Mouse (Mus musculus): ENCODE measurements at regions not wholly inside any gene's neighbourhood (a gene's known extent, or its start where the extent isn't known, plus 50 kb on each side); places are given as distances from the start of the nearest gene placed in this dataset.

- Histone ChIP-seq H3K4me3 (replicated peaks; ENCODE audit: low read length) (no peak overlapping the region), H3K4me2 (ENCODE audit: low read depth, low read length) (no peak overlapping the region), H3K4me1 (ENCODE audit: control insufficient read depth, insufficient read depth, low read length) (no peaks in the 10 kb centered on the region), H3K27me3 (ENCODE audit: control insufficient read depth, insufficient read depth, low read length) (no peaks in the 10 kb centered on the region), H3K27ac (ENCODE audit: low read length) (no peak overlapping the region), H3K9me3 (replicated peaks; ENCODE audit: control insufficient read depth, low read length) (0 out of 2 replicates have a peak, but pooled peaks cover 2% of the 10 kb centered on the region), H3K36me3 (ENCODE audit: control insufficient read depth, insufficient read depth, low read length) (no peaks in the 10 kb centered on the region), H3K9ac (ENCODE audit: low read length) (no peak overlapping the region)
- 86% methylated on average over 5 of the region's 5 CpGs for whole genome bisulfite sequencing
- ATAC-seq (ENCODE audit: insufficient read depth, low FRiP score): no peak
Measured at GRCm38 (mm10) chr2:169464106-169464505, 123.4 kb downstream of the Gm11011 start.

DNA sequence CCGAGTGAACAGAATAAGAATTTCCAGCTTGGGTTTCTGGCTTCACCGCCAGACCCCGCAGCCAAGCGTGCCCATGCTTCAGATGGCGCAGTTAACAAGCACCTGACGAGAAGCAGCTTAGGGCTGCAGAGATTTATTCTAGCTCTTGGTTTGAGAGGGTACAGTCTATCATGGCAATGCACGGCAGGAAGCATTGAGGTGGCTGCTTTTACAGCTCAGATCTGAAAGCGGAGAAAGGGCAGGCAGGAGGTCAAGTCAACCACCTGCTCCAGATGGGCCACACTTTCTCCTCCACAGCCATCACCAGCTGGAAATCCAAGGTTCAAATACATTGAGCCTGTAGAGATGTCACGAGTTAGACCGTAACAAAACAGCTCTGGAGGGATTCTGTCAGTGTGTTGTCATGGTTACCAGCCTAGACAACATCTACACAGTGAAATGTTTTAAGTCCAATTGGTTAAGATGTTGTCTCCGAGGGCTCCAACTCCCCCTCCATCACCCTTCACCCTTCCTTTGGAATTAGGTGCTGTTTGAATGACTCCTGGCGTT lies 126.0 kb downstream of the Gm11011 start:
- no peak for ATAC-seq (ENCODE audit: insufficient read depth, low FRiP score)
- Histone ChIP-seq H3K4me3 (replicated peaks; ENCODE audit: low read length) (no peak overlapping the region), H3K4me2 (ENCODE audit: low read depth, low read length) (no peak overlapping the region), H3K9ac (ENCODE audit: low read length) (no peak overlapping the region), H3K27ac (ENCODE audit: low read length) (no peak overlapping the region), H3K36me3 (ENCODE audit: control insufficient read depth, insufficient read depth, low read length) (no peaks in the 10 kb centered on the region), H3K27me3 (ENCODE audit: control insufficient read depth, insufficient read depth, low read length) (no peaks in the 10 kb centered on the region), H3K9me3 (replicated peaks; ENCODE audit: control insufficient read depth, low read length) (0 out of 2 replicates have a peak, but pooled peaks cover 4% of the 10 kb centered on the region), H3K4me1 (ENCODE audit: control insufficient read depth, insufficient read depth, low read length) (no peaks in the 10 kb centered on the region)
- WGBS: 72% methylated on average over 12 of the region's 12 CpGs

DNA sequence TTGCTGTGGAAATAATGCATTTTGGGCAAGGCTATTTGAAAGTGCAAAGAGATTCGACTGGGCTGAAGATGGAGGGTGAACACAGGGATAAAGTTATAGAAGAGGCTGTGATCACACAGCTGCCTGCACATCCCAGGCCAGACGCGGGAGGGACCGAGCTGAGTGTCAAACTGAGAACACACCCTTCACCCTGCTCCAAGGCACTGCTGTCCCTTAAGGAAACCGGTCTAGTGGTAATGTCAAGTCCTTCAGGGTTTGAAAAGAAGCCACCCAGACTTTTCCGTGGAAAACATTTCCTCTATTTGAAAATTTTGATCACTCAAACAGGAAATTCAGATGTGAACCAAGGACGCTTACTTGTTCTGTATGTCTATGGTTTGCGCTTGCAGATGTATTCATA lies 134.6 kb downstream of the Gm11011 start:
- H3K9me3 ChIP-seq (replicated peaks; ENCODE audit: control insufficient read depth, low read length): no peaks in the 10 kb centered on the region
- no peaks in the 10 kb centered on the region for H3K36me3 ChIP-seq (ENCODE audit: control insufficient read depth, insufficient read depth, low read length)
- ATAC-seq (ENCODE audit: insufficient read depth, low FRiP score): no peak
- H3K4me2 ChIP-seq (ENCODE audit: low read depth, low read length): no peak overlapping the region
- no peak overlapping the region for H3K27ac ChIP-seq (ENCODE audit: low read length)
- H3K4me1 ChIP-seq (ENCODE audit: control insufficient read depth, insufficient read depth, low read length): no peaks in the 10 kb centered on the region
- H3K27me3 ChIP-seq (ENCODE audit: control insufficient read depth, insufficient read depth, low read length): no peaks in the 10 kb centered on the region
- 84% methylated on average over 8 of the region's 8 CpGs for WGBS
- no peak overlapping the region for H3K4me3 ChIP-seq (replicated peaks; ENCODE audit: low read length)
- H3K9ac ChIP-seq (ENCODE audit: low read length): no peak overlapping the region

DNA sequence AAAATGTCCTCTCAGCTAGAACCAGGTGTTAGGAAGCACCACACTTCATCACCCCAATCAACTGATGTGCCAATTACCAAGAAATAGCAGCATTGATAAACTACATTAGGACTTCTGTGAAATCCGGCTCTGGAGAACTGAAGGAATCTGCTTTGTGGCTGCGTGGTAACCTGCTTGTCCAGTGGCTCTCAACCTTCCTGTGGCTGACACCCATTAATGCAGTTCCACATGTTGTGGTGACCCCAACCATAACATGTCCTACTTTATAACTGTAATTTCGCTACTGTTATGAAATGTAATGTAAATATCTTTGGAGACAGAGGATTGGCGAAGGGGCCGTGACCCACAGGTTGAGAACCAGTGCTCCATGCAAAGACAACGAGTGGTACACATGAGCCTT lies 136.7 kb downstream of the Gm11011 start:
- H3K4me3 ChIP-seq (replicated peaks; ENCODE audit: low read length): no peak overlapping the region
- no peak overlapping the region for H3K9ac ChIP-seq (ENCODE audit: low read length)
- no peaks in the 10 kb centered on the region for H3K36me3 ChIP-seq (ENCODE audit: control insufficient read depth, insufficient read depth, low read length)
- no peaks in the 10 kb centered on the region for H3K9me3 ChIP-seq (replicated peaks; ENCODE audit: control insufficient read depth, low read length)
- H3K4me2 ChIP-seq (ENCODE audit: low read depth, low read length): no peak overlapping the region
- H3K27me3 ChIP-seq (ENCODE audit: control insufficient read depth, insufficient read depth, low read length): no peaks in the 10 kb centered on the region
- H3K4me1 ChIP-seq (ENCODE audit: control insufficient read depth, insufficient read depth, low read length): no peaks in the 10 kb centered on the region
- 75% methylated on average over 6 of the region's 6 CpGs for WGBS
- no peak overlapping the region for H3K27ac ChIP-seq (ENCODE audit: low read length)
- no peak for ATAC-seq (ENCODE audit: insufficient read depth, low FRiP score)

- H3K9me3 ChIP-seq (replicated peaks; ENCODE audit: control insufficient read depth, low read length): no peaks in the 10 kb centered on the region
- H3K4me1 ChIP-seq (ENCODE audit: control insufficient read depth, insufficient read depth, low read length): no peaks in the 10 kb centered on the region
- no peak overlapping the region for H3K4me3 ChIP-seq (replicated peaks; ENCODE audit: low read length)
- H3K9ac ChIP-seq (ENCODE audit: low read length): no peak overlapping the region
- H3K4me2 ChIP-seq (ENCODE audit: low read depth, low read length): no peak overlapping the region
- H3K27me3 ChIP-seq (ENCODE audit: control insufficient read depth, insufficient read depth, low read length): no peaks in the 10 kb centered on the region
- H3K27ac ChIP-seq (ENCODE audit: low read length): no peak overlapping the region
- no peak for ATAC-seq (ENCODE audit: insufficient read depth, low FRiP score)
- 72% methylated on average over 6 of the region's 6 CpGs for WGBS
- no peaks in the 10 kb centered on the region for H3K36me3 ChIP-seq (ENCODE audit: control insufficient read depth, insufficient read depth, low read length)
Measured at GRCm38 (mm10) chr2:169447495-169448280, 139.9 kb downstream of the Gm11011 start.

DNA sequence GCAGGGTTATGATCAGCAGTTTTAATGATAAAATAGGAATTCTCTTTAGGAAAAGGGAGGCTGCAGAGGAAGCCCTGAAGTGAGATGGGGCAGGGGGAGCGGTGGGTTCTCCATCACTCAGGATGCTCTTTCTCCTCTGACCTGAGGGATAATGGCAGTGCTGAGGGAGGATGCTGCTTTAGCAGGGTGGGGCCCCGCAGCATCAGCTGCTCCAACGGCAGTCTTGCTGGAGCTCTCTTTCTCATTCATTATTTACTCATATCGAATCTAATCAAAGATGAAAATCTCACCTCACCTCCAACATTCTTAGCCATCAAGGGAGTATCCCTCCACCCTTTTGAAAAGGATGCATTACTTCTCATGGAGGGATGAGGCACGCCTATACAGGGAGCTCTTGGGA lies 141.7 kb downstream of the Gm11011 start:
- no peak overlapping the region for H3K27ac ChIP-seq (ENCODE audit: low read length)
- H3K9ac ChIP-seq (ENCODE audit: low read length): no peak overlapping the region
- H3K4me3 ChIP-seq (replicated peaks; ENCODE audit: low read length): no peak overlapping the region
- ATAC-seq (ENCODE audit: insufficient read depth, low FRiP score): no peak
- WGBS: 70% methylated on average over 5 of the region's 5 CpGs
- H3K4me2 ChIP-seq (ENCODE audit: low read depth, low read length): no peak overlapping the region
- no peaks in the 10 kb centered on the region for H3K27me3 ChIP-seq (ENCODE audit: control insufficient read depth, insufficient read depth, low read length)
- no peaks in the 10 kb centered on the region for H3K9me3 ChIP-seq (replicated peaks; ENCODE audit: control insufficient read depth, low read length)
- H3K4me1 ChIP-seq (ENCODE audit: control insufficient read depth, insufficient read depth, low read length): no peaks in the 10 kb centered on the region
- H3K36me3 ChIP-seq (ENCODE audit: control insufficient read depth, insufficient read depth, low read length): no peaks in the 10 kb centered on the region

DNA sequence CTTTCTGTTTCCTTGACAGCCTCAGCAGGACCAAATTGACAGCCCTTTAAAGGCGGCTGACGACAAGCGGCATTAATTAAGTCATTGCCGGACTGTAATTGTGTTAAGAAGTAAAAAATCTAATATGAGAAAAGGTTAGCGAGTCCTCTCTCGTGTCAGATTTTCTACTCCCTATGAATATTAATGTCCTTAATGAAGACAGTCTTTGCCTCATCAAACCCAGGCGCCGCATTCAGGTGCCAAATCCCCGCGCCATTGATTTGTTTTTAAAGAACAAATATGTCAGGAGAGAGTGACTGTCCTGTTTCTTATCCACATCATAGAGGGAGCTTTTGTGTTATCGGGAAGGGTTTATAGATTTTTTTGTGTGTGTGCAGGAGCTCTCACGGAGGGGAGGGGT lies 142.2 kb downstream of the Gm11011 start:
- Histone ChIP-seq H3K36me3 (ENCODE audit: control insufficient read depth, insufficient read depth, low read length) (no peaks in the 10 kb centered on the region), H3K9me3 (replicated peaks; ENCODE audit: control insufficient read depth, low read length) (no peaks in the 10 kb centered on the region), H3K27me3 (ENCODE audit: control insufficient read depth, insufficient read depth, low read length) (no peaks in the 10 kb centered on the region), H3K4me2 (ENCODE audit: low read depth, low read length) (no peak overlapping the region), H3K4me3 (replicated peaks; ENCODE audit: low read length) (no peak overlapping the region), H3K9ac (ENCODE audit: low read length) (no peak overlapping the region), H3K27ac (ENCODE audit: low read length) (no peak overlapping the region), H3K4me1 (ENCODE audit: control insufficient read depth, insufficient read depth, low read length) (no peaks in the 10 kb centered on the region)
- WGBS: 72% methylated on average over 12 of the region's 12 CpGs
- ATAC-seq (ENCODE audit: insufficient read depth, low FRiP score): no peak

DNA sequence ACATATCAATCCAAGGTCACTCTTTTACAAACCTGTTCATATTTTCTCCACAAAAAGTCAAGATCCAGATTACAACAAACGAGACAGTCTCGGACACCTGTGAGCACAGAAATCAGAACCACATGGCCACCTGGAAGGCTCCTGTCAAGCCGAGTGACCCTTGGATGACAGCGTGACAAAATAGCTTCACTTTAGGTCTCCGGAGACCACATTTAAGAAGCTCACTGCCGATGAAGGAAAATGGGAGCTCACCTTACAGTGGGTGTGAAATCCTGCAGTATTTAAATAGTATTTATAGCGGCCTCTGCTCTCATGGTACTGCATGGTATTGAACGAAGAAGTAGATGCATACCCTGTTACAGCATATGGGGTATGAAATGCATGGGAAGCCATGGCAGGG lies 144.3 kb downstream of the Gm11011 start:
- 81% methylated on average over 8 of the region's 8 CpGs for WGBS
- no peaks in the 10 kb centered on the region for H3K27me3 ChIP-seq (ENCODE audit: control insufficient read depth, insufficient read depth, low read length)
- ATAC-seq (ENCODE audit: insufficient read depth, low FRiP score): no peak

GRCm38 (mm10) chr2:169431516-169431915 lies 156.0 kb downstream of the Gm11011 start:
- Histone ChIP-seq H3K4me3 (replicated peaks; ENCODE audit: low read length) (no peak overlapping the region), H3K9ac (ENCODE audit: low read length) (no peak overlapping the region), H3K27me3 (ENCODE audit: control insufficient read depth, insufficient read depth, low read length) (no peaks in the 10 kb centered on the region), H3K9me3 (replicated peaks; ENCODE audit: control insufficient read depth, low read length) (no peaks in the 10 kb centered on the region), H3K4me1 (ENCODE audit: control insufficient read depth, insufficient read depth, low read length) (no peaks in the 10 kb centered on the region), H3K4me2 (ENCODE audit: low read depth, low read length) (no peak overlapping the region), H3K36me3 (ENCODE audit: control insufficient read depth, insufficient read depth, low read length) (no peaks in the 10 kb centered on the region), H3K27ac (ENCODE audit: low read length) (no peak overlapping the region)
- ATAC-seq (ENCODE audit: insufficient read depth, low FRiP score): no peak
- WGBS: 95% methylated on average over 8 of the region's 8 CpGs

More for the DNA sequence above, 144.3 kb downstream of the Gm11011 start:
- Histone ChIP-seq H3K4me1 (ENCODE audit: control insufficient read depth, insufficient read depth, low read length) (no peaks in the 10 kb centered on the region), H3K9me3 (replicated peaks; ENCODE audit: control insufficient read depth, low read length) (no peaks in the 10 kb centered on the region), H3K4me2 (ENCODE audit: low read depth, low read length) (no peak overlapping the region), H3K9ac (ENCODE audit: low read length) (no peak overlapping the region), H3K27ac (ENCODE audit: low read length) (no peak overlapping the region), H3K36me3 (ENCODE audit: control insufficient read depth, insufficient read depth, low read length) (no peaks in the 10 kb centered on the region), H3K4me3 (replicated peaks; ENCODE audit: low read length) (no peak overlapping the region)

Measured in stomach, embryonic 16.5 days (tissue).